Mouse (Mus musculus) cerebellum, adult 2 months (tissue): ENCODE results near the gene Wrap73. TPM values are rescaled to one million over a fixed set of nuclear protein-coding genes. Genes with fewer than 3 reads are reported as not detected.

Experiments used
- DNase-seq, 2 experiments: peaks; one replicate each; pipeline ENCODE4 v3.0.0; 2021
- H3K27ac ChIP-seq: fragments of 200-500 bp; 2 replicates; pipeline ENCODE4 v1.5.1; 2012; ENCODE audit warnings: low read length, control low read depth, inconsistent platforms; ENCODE audit not compliant: insufficient read depth
- H3K27me3 ChIP-seq: fragments of 200-500 bp; 2 replicates; pipeline ENCODE4 v1.6.1; 2012; ENCODE audit warnings: inconsistent platforms, mild to moderate bottlenecking, low read length, moderate library complexity; ENCODE audit not compliant: control insufficient read depth, insufficient read depth
- H3K4me1 ChIP-seq: fragments of 200-500 bp; 2 replicates; pipeline ENCODE4 v1.6.1; 2011; ENCODE audit warnings: low read length; ENCODE audit not compliant: control insufficient read depth, insufficient read depth
- H3K4me3 ChIP-seq: fragments of 200-500 bp; replicated peaks from 2 replicates; pipeline ENCODE3; 2011; ENCODE audit warnings: mild to moderate bottlenecking, low read depth, low read length, control low read depth; ENCODE audit not compliant: insufficient read depth
- CTCF ChIP-seq: fragments of 200-500 bp; IDR thresholded peaks from 2 replicates; pipeline ENCODE4 v1.5.1; 2011; ENCODE audit warnings: low read depth, mild to moderate bottlenecking, control low read depth, low read length, moderate library complexity, borderline replicate concordance; ENCODE audit not compliant: insufficient read depth
- POLR2A ChIP-seq: fragments of 200-500 bp; IDR thresholded peaks from 2 replicates; pipeline ENCODE4 v1.6.1; 2011; ENCODE audit warnings: low read length, control low read depth, borderline replicate concordance; ENCODE audit not compliant: insufficient read depth
- WGBS: fragments of 180-500 bp; shearing (Covaris S2); methylation state at CpG from one replicate; pipeline ENCODE4 v1.1.7; 2018; 5-methylcytosine and 5-hydroxymethylcytosine counted together
- polyA plus RNA-seq: library from polyadenylated mRNA; depleted of rRNA; stranded (reverse); fragments of >200 nt; gene quantifications from 2 replicates; pipeline ENCODE4 v1.2.3, GENCODE M21; 2012; rRNA removed

The Wrap73 gene
- polyA plus RNA-seq, 1 experiment, result 55.6 TPM

GRCm38 (mm10) chr4:154211459-154211858 lies 69.3 kb downstream of the Wrap73 start:
- TF ChIP-seq POLR2A, result no peak
- TF ChIP-seq CTCF, result no peak
- Histone ChIP-seq H3K4me1 (peaks cover 14% of the 10 kb centered on the region; the same call in 1 of the 2 replicates), H3K27me3 (no peaks in the 10 kb centered on the region), H3K4me3 (no peak overlapping the region), H3K27ac (no peak overlapping the region)
- no peak for DNase-seq
- WGBS, result 71% methylated on average over 13 of the region's 13 CpGs

GRCm38 (mm10) chr4:154213586-154213985 lies 71.4 kb downstream of the Wrap73 start:
- no peak overlapping the region for H3K4me3 ChIP-seq
- TF ChIP-seq POLR2A (no peak), CTCF (no peak)
- 27% methylated on average over 7 of the region's 7 CpGs for WGBS

GRCm38 (mm10) chr4:154214075-154214474 lies 71.9 kb downstream of the Wrap73 start:
- DNase-seq, result no peak
- H3K27me3 ChIP-seq, result no peaks in the 10 kb centered on the region
- TF ChIP-seq POLR2A, result no peak
- no peak for TF ChIP-seq CTCF
- peaks cover 24% of the 10 kb centered on the region for H3K4me1 ChIP-seq
- H3K4me3 ChIP-seq, result no peak overlapping the region
- H3K27ac ChIP-seq, result no peak overlapping the region
- WGBS, result 85% methylated on average over 5 of the region's 5 CpGs

More at GRCm38 (mm10) chr4:154213586-154213985, 71.4 kb downstream of the Wrap73 start:
- Histone ChIP-seq H3K4me1 (peaks cover 24% of the 10 kb centered on the region), H3K27me3 (no peaks in the 10 kb centered on the region), H3K27ac (no peak overlapping the region)
- DNase-seq, result no peak

Other genes with a start within 250 kb of the Wrap73 start
- gene A430005L14Rik, start 185.1 kb upstream of the Wrap73 start, polyA plus RNA-seq, result 41.0 and 43.3 TPM in 2 replicates
- gene Dffb, start 167.2 kb upstream of the Wrap73 start, polyA plus RNA-seq, result 21.6 and 27.3 TPM in 2 replicates
- 23.6 and 23.9 TPM in 2 replicates for gene Cep104, start 167.2 kb upstream of the Wrap73 start, polyA plus RNA-seq
- 44.8 and 45.0 TPM in 2 replicates for gene Lrrc47, start 130.6 kb upstream of the Wrap73 start, polyA plus RNA-seq
- 35.5 and 39.6 TPM in 2 replicates for gene Smim1, start 116.1 kb upstream of the Wrap73 start, polyA plus RNA-seq
- gene Ccdc27, start 99.7 kb upstream of the Wrap73 start, polyA plus RNA-seq, result not detected in 2 replicates
- gene Trp73, start 2.2 kb upstream of the Wrap73 start, polyA plus RNA-seq, result 1.7 and 2.6 TPM in 2 replicates
- 261 and 272 TPM in 2 replicates for gene Tprgl, start 18.3 kb downstream of the Wrap73 start, polyA plus RNA-seq
- gene Megf6, start 28.4 kb downstream of the Wrap73 start, polyA plus RNA-seq, result 2.6 and 2.9 TPM in 2 replicates
- 0.90 and 1.0 TPM in 2 replicates for gene Arhgef16, start 159.3 kb downstream of the Wrap73 start, polyA plus RNA-seq
- gene B230104I21Rik, start 193.8 kb downstream of the Wrap73 start, polyA plus RNA-seq, result 0.13 TPM in 2 replicates